Mouse (Mus musculus) liver, adult 2 months (tissue): ENCODE results near the gene Gas2l3. TPM values are rescaled to one million over a fixed set of nuclear protein-coding genes. Genes with fewer than 3 reads are reported as not detected.
A peak's percentile ranks its signal among the peaks of the same experiment; 100 is the strongest.

Experiments used
- DNase-seq: peaks from one replicate; pipeline ENCODE4 v3.0.0-alpha.2; 2011; ENCODE audit warnings: low read depth, low spot score; ENCODE audit errors: extremely low read depth
- H3K27ac ChIP-seq: fragments of 200-500 bp; replicated peaks from 2 replicates; pipeline ENCODE4 v1.5.1; 2012; ENCODE audit warnings: low read depth, mild to moderate bottlenecking, control low read depth, inconsistent platforms, low read length; ENCODE audit not compliant: insufficient read depth
- H3K27me3 ChIP-seq: fragments of 200-500 bp; 2 replicates; pipeline ENCODE4 v1.6.1; 2012; ENCODE audit warnings: mild to moderate bottlenecking, moderate library complexity, low read length, inconsistent platforms; ENCODE audit not compliant: control insufficient read depth, insufficient read depth
- H3K36me3 ChIP-seq: fragments of 200-500 bp; 2 replicates; pipeline ENCODE4 v1.6.1; 2012; ENCODE audit warnings: low read length, inconsistent platforms; ENCODE audit not compliant: control insufficient read depth, insufficient read depth
- H3K4me1 ChIP-seq: fragments of 200-500 bp; 2 replicates; pipeline ENCODE4 v1.6.1; 2011; ENCODE audit warnings: low read length; ENCODE audit not compliant: control insufficient read depth, insufficient read depth
- H3K4me3 ChIP-seq: fragments of 200-500 bp; 2 replicates; pipeline ENCODE4 v1.5.1; 2011; ENCODE audit warnings: low read depth, mild to moderate bottlenecking, control low read depth, low read length, moderate library complexity; ENCODE audit not compliant: insufficient read depth
- H3K79me2 ChIP-seq: fragments of 200-500 bp; 2 replicates; pipeline ENCODE4 v1.6.1; 2012; ENCODE audit warnings: inconsistent platforms, mild to moderate bottlenecking, low read length, moderate library complexity; ENCODE audit not compliant: control insufficient read depth, insufficient read depth
- H3K9ac ChIP-seq: fragments of 200-500 bp; 2 replicates; pipeline ENCODE4 v1.6.1; 2012; ENCODE audit warnings: low read depth, mild to moderate bottlenecking, control low read depth, inconsistent platforms, low read length
- CTCF ChIP-seq: fragments of 200-500 bp; IDR thresholded peaks from 2 replicates; pipeline ENCODE4 v1.5.1; 2011; ENCODE audit warnings: low read depth, low read length, control low read depth
- POLR2A ChIP-seq: fragments of 200-500 bp; IDR thresholded peaks from 2 replicates; pipeline ENCODE4 v1.6.1; 2011; ENCODE audit warnings: low read length, control low read depth; ENCODE audit not compliant: insufficient read depth; ENCODE audit errors: extremely low read depth
- WGBS: fragments of 180-500 bp; shearing (Covaris S2); methylation state at CpG from one replicate; pipeline ENCODE4 v1.1.7; 2018; 5-methylcytosine and 5-hydroxymethylcytosine counted together
- polyA plus RNA-seq: library from polyadenylated mRNA; depleted of rRNA; stranded (reverse); fragments of >200 nt; gene quantifications from 2 replicates; pipeline ENCODE4 v1.2.3, GENCODE M21; 2012; rRNA removed
- total RNA-seq: library from RNA; depleted of rRNA; stranded (reverse); fragments of >200 nt; gene quantifications from 2 replicates; pipeline ENCODE4 v1.2.3, GENCODE M21; 2014; rRNA removed

Gas2l3 gene
- 1.2 and 1.9 TPM in 2 replicates for total RNA-seq
- polyA plus RNA-seq, result 0.29 and 0.38 TPM in 2 replicates

- Histone ChIP-seq H3K27ac (peak within 1 kb of the TSS; percentile 52), H3K4me3 (peak within 1 kb of the TSS; percentile 87), H3K36me3 (no peaks in the 10 kb centered on the region), H3K9ac (peak within 1 kb of the TSS; percentile 80), H3K79me2 (no peaks in the 10 kb centered on the region; the same call in 1 of the 2 replicates), H3K4me1 (peaks cover 3% of the 10 kb centered on the region; the same call in 1 of the 2 replicates), H3K27me3 (no peaks in the 10 kb centered on the region)
- DNase-seq, result peak; percentile 60
- TF ChIP-seq CTCF (0 out of 2 replicates have a peak, but pooled peaks have one; percentile 14), POLR2A (0 out of 2 replicates have a peak, but pooled peaks have one; percentile 51)
- WGBS, result under 1% methylated on average over 39 of the region's 39 CpGs
Measured at GRCm38 (mm10) chr10:89443623-89444151, at the start of gene Gas2l3. Gas2l3 (minus strand) TSS chr10:89443967.

DNA sequence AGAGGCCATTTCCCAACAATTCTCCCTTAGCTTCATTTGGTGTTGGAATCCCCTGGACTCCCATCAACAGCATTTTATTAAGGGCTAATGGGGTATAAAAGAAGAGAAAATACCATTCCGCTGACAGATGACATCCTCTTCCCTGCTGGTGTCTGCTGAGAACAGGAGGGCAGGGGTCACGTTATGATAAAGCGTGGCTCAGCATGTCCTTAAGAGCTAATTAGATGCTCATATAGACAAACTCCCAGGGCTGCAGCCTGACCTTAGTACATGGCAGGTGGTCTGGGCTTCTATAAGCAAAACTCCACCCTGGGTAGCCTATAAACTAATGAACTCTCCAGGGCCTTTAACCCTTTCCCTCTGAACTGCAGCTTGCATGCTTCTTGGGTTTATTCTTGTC is 47.6 kb upstream of the Gas2l3 start:
- no peak overlapping the region for H3K27ac ChIP-seq
- peaks cover 76% of the 10 kb centered on the region for H3K36me3 ChIP-seq
- DNase-seq, result no peak
- WGBS, result 78% methylated on average over 3 of the region's 3 CpGs
- H3K27me3 ChIP-seq, result no peaks in the 10 kb centered on the region
- H3K4me1 ChIP-seq, result peaks cover 38% of the 10 kb centered on the region
- H3K4me3 ChIP-seq, result no peak overlapping the region
- TF ChIP-seq POLR2A, result no peak
- TF ChIP-seq CTCF, result no peak
- peaks cover 34% of the 10 kb centered on the region; the same call in 1 of the 2 replicates for H3K79me2 ChIP-seq
- H3K9ac ChIP-seq, result no peak overlapping the region

DNA sequence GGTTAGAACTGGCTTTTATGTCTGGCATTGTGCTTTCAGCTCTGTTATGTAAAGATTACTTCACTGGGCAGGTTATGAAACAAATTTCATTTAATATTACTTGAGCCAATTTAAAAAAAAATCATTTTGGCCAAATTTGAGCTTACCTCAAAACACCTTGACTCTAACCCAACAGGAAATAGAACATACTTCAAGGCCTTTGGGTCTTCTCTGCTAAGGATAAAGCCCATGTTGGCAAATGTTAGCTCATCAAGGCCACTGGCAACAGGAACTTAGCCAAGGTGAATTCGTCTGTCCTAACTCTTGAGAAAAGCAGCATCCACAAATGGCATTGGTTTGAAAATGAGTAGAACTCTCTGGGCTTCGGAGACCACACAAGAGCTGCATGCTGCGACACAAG is 46.5 kb upstream of the Gas2l3 start:
- Histone ChIP-seq H3K27ac (peak overlapping the region; percentile 58), H3K79me2 (peaks cover 32% of the 10 kb centered on the region; the same call in 1 of the 2 replicates), H3K27me3 (no peaks in the 10 kb centered on the region), H3K4me1 (peaks cover 37% of the 10 kb centered on the region), H3K36me3 (peaks cover 77% of the 10 kb centered on the region), H3K9ac (peak overlapping the region; percentile 10; the same call in 1 of the 2 replicates), H3K4me3 (no peak overlapping the region)
- no peak for TF ChIP-seq POLR2A
- TF ChIP-seq CTCF, result no peak
- 67% methylated on average over 3 of the region's 3 CpGs for WGBS
- peak; percentile 57 for DNase-seq

DNA sequence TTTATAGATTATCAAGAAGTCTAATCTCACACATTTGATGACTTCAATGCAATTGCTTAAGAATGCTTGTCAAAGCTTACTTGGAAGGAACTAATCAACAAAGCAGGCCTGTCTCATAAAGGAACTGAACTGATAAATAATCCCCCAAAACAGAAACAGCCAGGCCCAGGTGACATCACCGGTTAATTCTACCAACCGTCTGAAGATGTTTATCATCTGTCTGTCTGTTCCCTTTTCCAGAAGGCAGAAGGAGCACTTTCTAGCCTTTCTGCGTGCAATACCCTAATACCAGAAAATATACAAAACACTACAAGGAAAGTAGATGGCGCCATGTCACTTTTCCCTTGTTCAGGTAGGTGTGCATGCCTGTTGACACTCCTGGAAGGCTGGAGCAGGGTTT is 45.7 kb upstream of the Gas2l3 start:
- Histone ChIP-seq H3K27ac (peak overlapping the region; percentile 88), H3K27me3 (no peaks in the 10 kb centered on the region), H3K4me3 (no peak overlapping the region), H3K79me2 (peaks cover 27% of the 10 kb centered on the region; the same call in 1 of the 2 replicates), H3K4me1 (peaks cover 36% of the 10 kb centered on the region), H3K36me3 (peaks cover 77% of the 10 kb centered on the region), H3K9ac (peak overlapping the region; percentile 39; the same call in 1 of the 2 replicates)
- WGBS, result 76% methylated on average over 4 of the region's 4 CpGs
- DNase-seq, result no peak
- TF ChIP-seq POLR2A, result no peak
- TF ChIP-seq CTCF, result no peak

DNA sequence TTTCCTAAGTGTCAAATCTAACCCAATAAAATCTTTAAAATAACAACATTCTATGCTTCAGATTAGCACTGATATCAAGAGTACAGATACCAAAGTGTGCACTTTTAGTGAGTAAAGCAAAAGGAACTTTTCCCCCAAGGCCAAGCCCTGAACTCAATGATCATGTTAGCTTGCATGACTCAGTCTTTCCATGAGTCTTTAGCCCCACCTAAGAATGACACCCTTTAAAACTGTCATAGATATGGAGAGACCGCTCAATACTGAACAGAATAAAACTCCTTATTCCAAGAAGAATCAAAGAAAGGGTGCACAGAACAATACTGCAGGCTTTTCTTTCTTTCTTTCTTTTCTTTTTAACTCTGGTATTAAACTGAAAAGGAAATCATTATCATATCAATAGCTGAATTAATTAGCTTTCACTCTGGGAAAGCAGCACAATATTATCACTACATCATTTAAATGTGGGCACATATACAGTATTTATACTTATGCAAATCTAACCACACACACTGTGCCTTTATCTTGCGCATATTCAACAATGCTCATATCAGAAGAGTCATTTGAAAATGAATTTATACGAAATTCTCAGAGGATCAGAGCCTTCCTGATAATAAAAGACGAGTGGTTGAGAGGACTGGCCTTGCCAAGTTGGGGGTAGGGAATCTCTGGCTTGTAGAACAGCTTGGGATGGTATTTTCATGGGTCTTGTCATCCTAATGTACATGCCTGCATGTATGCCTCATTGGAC is 43.4 kb upstream of the Gas2l3 start:
- Histone ChIP-seq H3K9ac (no peak overlapping the region), H3K27ac (no peak overlapping the region), H3K36me3 (peaks cover 72% of the 10 kb centered on the region), H3K4me1 (peaks cover 31% of the 10 kb centered on the region), H3K79me2 (peaks cover 15% of the 10 kb centered on the region; the same call in 1 of the 2 replicates), H3K4me3 (no peak overlapping the region), H3K27me3 (no peaks in the 10 kb centered on the region)
- whole genome bisulfite sequencing, result 59% methylated on average over 4 of the region's 4 CpGs
- no peak for DNase-seq
- TF ChIP-seq POLR2A (no peak), CTCF (no peak)
